Mouse (Mus musculus) stomach, postnatal 0 days (tissue): ENCODE measurements around the gene Vmn2r25. TPM values are rescaled to one million over a fixed set of nuclear protein-coding genes. Genes with fewer than 3 reads are reported as not detected.
"Not testable (repeated sequence)": the region's sequence is repeated elsewhere in the genome, so short reads cannot be mapped to it uniquely, and the experiment has no call there.

ENCODE experiments used
- ATAC-seq: fragments of 200-750 bp; cut with Nextera tagmentation; 2 replicates; pipeline ENCODE4 v1.8.0; 2017; ENCODE audit not compliant: low FRiP score, low TSS enrichment
- DNase-seq: peaks from one replicate; pipeline ENCODE4 v3.0.0-alpha.2; 2016; ENCODE audit warnings: low spot score
- H3K27ac ChIP-seq: fragments of 300-500 bp; sonication (generic); replicated peaks from 2 replicates; pipeline ENCODE4 v1.5.1; 2014; ENCODE audit warnings: mild to moderate bottlenecking, control low read depth
- H3K27me3 ChIP-seq: fragments of 300-500 bp; sonication (generic); 2 replicates; pipeline ENCODE4 v1.6.1; 2014; ENCODE audit warnings: low read length; ENCODE audit not compliant: control insufficient read depth, insufficient read depth
- H3K36me3 ChIP-seq: fragments of 300-500 bp; sonication (generic); 2 replicates; pipeline ENCODE4 v1.6.1; 2014; ENCODE audit warnings: low read length, mixed read lengths; ENCODE audit not compliant: control insufficient read depth, insufficient read depth
- H3K4me1 ChIP-seq: fragments of 300-500 bp; sonication (generic); replicated peaks from 2 replicates; pipeline ENCODE4 v1.6.1; 2014; ENCODE audit warnings: antibody characterized with exemption; ENCODE audit not compliant: control insufficient read depth, insufficient read depth
- H3K4me2 ChIP-seq: fragments of 300-500 bp; sonication (generic); replicated peaks from 2 replicates; pipeline ENCODE4 v1.6.1; 2014; ENCODE audit warnings: low read depth, mild to moderate bottlenecking, control low read depth, moderate library complexity
- H3K4me3 ChIP-seq: fragments of 300-500 bp; sonication (generic); 2 replicates; pipeline ENCODE4 v1.5.1; 2014; ENCODE audit warnings: low read depth, low read length, control low read depth
- H3K9ac ChIP-seq: fragments of 300-500 bp; sonication (generic); 2 replicates; pipeline ENCODE4 v1.6.1; 2014; ENCODE audit warnings: mild to moderate bottlenecking, low read length, control low read depth, mixed read lengths
- H3K9me3 ChIP-seq: fragments of 300-500 bp; sonication (generic); 2 replicates; pipeline ENCODE4 v1.6.1; 2016; ENCODE audit warnings: low read length; ENCODE audit not compliant: control insufficient read depth
- CTCF ChIP-seq: IDR thresholded peaks from 2 replicates; pipeline ENCODE4 v1.5.1; 2016; ENCODE audit warnings: antibody characterized with exemption, low read depth, mild to moderate bottlenecking, moderate library complexity
- EP300 ChIP-seq: optimal IDR thresholded peaks from 2 replicates; pipeline ENCODE3; 2016; ENCODE audit warnings: antibody characterized with exemption
- WGBS: fragments of 180-500 bp; shearing (Covaris S2); extraction: QIAGEN DNeasy Blood & Tissue Kit; methylation state at CpG from one replicate; pipeline ENCODE4 v1.1.7; 2014; 5-methylcytosine and 5-hydroxymethylcytosine counted together
- polyA plus RNA-seq: library from polyadenylated mRNA; unstranded; fragments of >200 nt; fragmentation: Nextera tagmentation; extraction: Ambion mirVana; gene quantifications from 2 replicates; pipeline ENCODE4 v1.2.1, GENCODE M21; 2015

Gene Vmn2r25
- not detected in 2 replicates for polyA plus RNA-seq

- not testable (repeated sequence) for H3K27me3 ChIP-seq, H3K9ac ChIP-seq, DNase-seq, H3K4me1 ChIP-seq, H3K27ac ChIP-seq, H3K4me2 ChIP-seq, H3K4me3 ChIP-seq, ATAC-seq, H3K9me3 ChIP-seq, H3K36me3 ChIP-seq
- 67% methylated on average over 2 of the region's 2 CpGs for WGBS
Observed at GRCm38 (mm10) chr6:123853363-123853762, at the start of gene Vmn2r25. Gene Vmn2r25, minus strand, starts transcription at chr6:123853463.

GRCm38 (mm10) chr6:123819951-123820350 is 33.3 kb downstream of the Vmn2r25 start:
- ATAC-seq: no peak
- no peak overlapping the region for H3K4me2 ChIP-seq
- no peak overlapping the region for H3K27ac ChIP-seq
- no peak overlapping the region for H3K9ac ChIP-seq
- no peaks in the 10 kb centered on the region for H3K4me1 ChIP-seq
- no peaks in the 10 kb centered on the region for H3K36me3 ChIP-seq
- DNase-seq: no peak
- no peak for TF ChIP-seq EP300
- no peak for TF ChIP-seq CTCF
- 78% methylated on average over 8 of the region's 8 CpGs for WGBS
- H3K4me3 ChIP-seq: no peak overlapping the region
- H3K9me3 ChIP-seq: no peaks in the 10 kb centered on the region
- H3K27me3 ChIP-seq: no peaks in the 10 kb centered on the region

GRCm38 (mm10) chr6:123810291-123810690 is 43.0 kb downstream of the Vmn2r25 start:
- H3K9ac ChIP-seq, H3K27me3 ChIP-seq, H3K36me3 ChIP-seq, H3K4me3 ChIP-seq, H3K27ac ChIP-seq, ATAC-seq, H3K4me1 ChIP-seq, DNase-seq, H3K9me3 ChIP-seq, H3K4me2 ChIP-seq: not testable (repeated sequence)

GRCm38 (mm10) chr6:123793746-123794145 is 59.5 kb downstream of the Vmn2r25 start:
- H3K4me3 ChIP-seq: no peak overlapping the region
- no peak for DNase-seq
- H3K4me1 ChIP-seq: no peaks in the 10 kb centered on the region
- 29% methylated on average over 9 of the region's 9 CpGs for WGBS
- no peak overlapping the region for H3K9ac ChIP-seq
- ATAC-seq: no peak
- no peaks in the 10 kb centered on the region for H3K36me3 ChIP-seq
- TF ChIP-seq CTCF: peak; percentile 12; the same call in 1 of the 2 replicates
- TF ChIP-seq EP300: no peak
- H3K27ac ChIP-seq: no peak overlapping the region
- H3K4me2 ChIP-seq: no peak overlapping the region
- no peaks in the 10 kb centered on the region for H3K27me3 ChIP-seq
- H3K9me3 ChIP-seq: no peaks in the 10 kb centered on the region

- 64% methylated on average over 2 of the region's 2 CpGs for WGBS
Observed at GRCm38 (mm10) chr6:123784857-123785256, 68.4 kb downstream of the Vmn2r25 start.

GRCm38 (mm10) chr6:123778579-123778978 is 74.7 kb downstream of the Vmn2r25 start, which contains the start of gene Vmn2r24:
Gene Vmn2r24, plus strand, starts transcription at chr6:123778879.
- Histone ChIP-seq H3K4me1 (no peaks in the 10 kb centered on the region), H3K36me3 (no peaks in the 10 kb centered on the region), H3K4me3 (no peak within 1 kb of the TSS), H3K9ac (no peak within 1 kb of the TSS), H3K27ac (no peak within 1 kb of the TSS), H3K9me3 (no peaks in the 10 kb centered on the region), H3K27me3 (no peaks in the 10 kb centered on the region), H3K4me2 (no peak within 1 kb of the TSS)
- TF ChIP-seq CTCF (no peak), EP300 (no peak)
- DNase-seq (no peak), ATAC-seq (no peak)
- WGBS: 66% methylated on average over 1 of the region's 1 CpGs

More at GRCm38 (mm10) chr6:123784857-123785256, 68.4 kb downstream of the Vmn2r25 start:
- H3K4me2 ChIP-seq: no peak overlapping the region
- H3K4me1 ChIP-seq: no peaks in the 10 kb centered on the region
- no peak overlapping the region for H3K4me3 ChIP-seq
- H3K27me3 ChIP-seq: no peaks in the 10 kb centered on the region
- no peak overlapping the region for H3K27ac ChIP-seq
- no peaks in the 10 kb centered on the region for H3K9me3 ChIP-seq
- no peaks in the 10 kb centered on the region for H3K36me3 ChIP-seq
- DNase-seq (no peak), ATAC-seq (no peak)
- TF ChIP-seq EP300 (no peak), CTCF (no peak)
- no peak overlapping the region for H3K9ac ChIP-seq

Other genes starting within 250 kb of the Vmn2r25 start
- gene Vmn2r22, start 202.7 kb downstream of the Vmn2r25 start, polyA plus RNA-seq: 0.01 TPM in 1 of 2 replicates, not detected in the other
- 0.02 TPM in 1 of 2 replicates, not detected in the other for gene Vmn2r23, start 150.8 kb downstream of the Vmn2r25 start, polyA plus RNA-seq
- gene Vmn2r24, start 74.6 kb downstream of the Vmn2r25 start, polyA plus RNA-seq: not detected in 2 replicates
- gene Vmn2r26, start 171.1 kb upstream of the Vmn2r25 start, polyA plus RNA-seq: not detected in 2 replicates